Mouse (Mus musculus): ENCODE measurements at regions not wholly inside any gene's neighbourhood (a gene's known extent, or its start where the extent isn't known, plus 50 kb on each side); places are given as distances from the start of the nearest gene placed in this dataset.

DNA sequence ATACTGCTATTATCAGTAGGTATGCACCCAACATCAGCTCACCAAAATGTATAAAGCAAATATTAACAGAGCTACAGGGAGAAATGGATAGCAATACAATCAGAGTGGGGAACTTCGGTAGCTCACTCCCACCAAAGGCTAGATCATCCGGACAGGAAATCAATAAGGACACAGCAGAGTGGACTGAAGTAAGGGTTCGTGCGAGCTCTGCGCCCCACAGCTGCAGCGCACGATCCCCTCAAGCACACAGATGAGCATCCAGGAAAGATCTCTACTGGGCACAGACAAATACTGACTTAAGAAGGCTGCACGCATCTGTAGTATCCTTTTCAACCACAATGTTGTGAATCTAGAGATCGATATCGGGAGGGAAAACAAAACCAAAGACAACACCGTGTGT lies 517.5 kb upstream of the Adamts16 start:
- DNase-seq (ENCODE audit: low spot score in 2 of 2) = no peak

DNA sequence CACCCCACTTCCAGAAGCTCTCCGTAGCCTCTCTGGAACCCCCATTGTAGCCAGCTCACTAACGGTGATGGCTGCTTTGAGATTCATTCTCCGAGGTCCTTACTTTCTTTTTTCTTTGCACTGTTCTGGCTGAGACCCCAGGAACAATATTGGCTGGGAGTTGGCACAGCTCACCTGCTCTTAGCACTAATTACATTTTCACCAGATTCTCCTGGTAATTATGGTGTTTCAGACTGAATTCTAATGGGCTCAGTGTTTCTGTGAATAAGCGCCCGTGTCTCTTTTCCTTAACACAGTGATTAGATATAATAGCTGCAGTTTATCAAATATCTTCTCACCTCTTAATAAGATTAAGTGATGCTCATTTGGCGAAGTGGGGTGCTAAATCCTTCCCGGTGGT lies 509.2 kb upstream of the Adamts16 start:
- no peak for DNase-seq (ENCODE audit: low spot score in 2 of 2)

DNA sequence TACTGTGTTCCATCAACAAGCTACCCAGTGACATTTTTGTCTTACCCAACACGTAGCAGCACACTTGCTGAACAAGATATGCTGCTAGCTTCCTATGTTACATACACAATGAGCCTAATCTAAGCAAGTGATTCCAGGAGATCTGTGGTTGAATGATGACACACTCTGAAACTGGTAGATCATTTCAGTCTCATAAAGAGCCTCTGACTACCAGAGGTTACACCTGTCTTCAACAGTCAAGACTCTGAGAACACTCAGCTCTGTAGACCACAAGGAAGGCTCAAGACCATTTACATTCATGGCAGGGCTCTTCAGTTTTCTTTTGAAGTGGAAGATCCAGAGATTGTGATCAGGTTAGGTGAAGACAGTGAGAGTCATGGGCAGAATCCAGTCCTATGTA lies 501.3 kb upstream of the Adamts16 start:
- no peak for DNase-seq (ENCODE audit: low spot score in 2 of 2)

DNA sequence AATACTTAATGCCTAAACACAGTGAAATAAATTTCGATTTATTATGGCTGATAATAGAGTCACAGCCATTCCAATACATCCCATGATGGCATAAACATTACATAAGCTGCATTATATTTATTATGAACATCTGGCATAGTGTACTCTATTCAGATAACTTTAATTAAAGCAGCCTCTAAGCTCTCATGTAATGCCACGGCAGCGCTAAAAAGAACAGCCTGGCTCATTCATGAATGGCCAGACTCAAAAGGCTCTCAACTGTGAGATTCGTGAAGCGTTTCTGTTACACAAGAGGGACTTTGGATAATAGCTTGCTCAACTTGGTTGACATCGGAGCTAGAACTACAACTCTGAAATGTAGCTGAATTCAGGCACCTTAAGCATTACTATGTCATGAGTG lies 497.1 kb upstream of the Adamts16 start:
- DNase-seq (ENCODE audit: low spot score in 2 of 2) = no peak

DNA sequence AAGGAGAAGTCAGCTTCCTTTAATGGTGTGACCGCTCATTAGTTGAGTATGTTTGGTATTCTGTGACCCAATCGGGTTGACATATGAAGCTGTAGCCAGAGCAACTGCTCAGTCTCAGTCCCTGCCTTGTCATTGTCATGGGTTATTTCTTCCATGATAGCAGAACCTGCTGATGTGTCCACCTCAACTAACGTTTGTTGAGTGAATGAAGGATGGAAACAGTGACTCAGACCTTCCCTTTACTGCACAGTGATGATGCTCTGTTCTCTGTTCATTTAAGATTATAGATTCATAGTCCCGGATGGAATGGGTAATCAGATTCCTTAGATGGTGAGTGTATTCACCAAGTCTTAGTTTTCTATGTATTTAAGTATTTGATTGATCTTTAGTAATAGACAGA lies 493.3 kb upstream of the Adamts16 start:
- no peak for DNase-seq (ENCODE audit: low spot score in 2 of 2)

DNA sequence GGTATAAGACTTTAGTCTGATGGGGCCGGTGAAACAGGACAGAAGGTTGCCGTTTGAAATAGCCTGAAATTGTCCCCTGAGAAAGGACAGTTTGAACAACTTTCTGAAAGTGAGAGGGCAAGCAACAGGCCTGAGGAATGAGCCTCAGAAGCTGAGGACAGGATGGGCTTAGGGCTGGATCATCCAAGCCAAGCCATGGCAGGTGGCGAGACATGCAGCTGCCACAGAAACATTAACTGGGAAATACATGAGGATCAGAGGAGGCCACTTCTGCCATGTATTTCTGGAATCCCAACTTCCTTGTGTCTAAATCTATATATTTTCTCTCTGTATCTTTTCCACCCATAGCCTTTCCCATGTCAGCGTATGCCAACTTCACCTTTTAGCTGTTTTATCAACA lies 491.5 kb upstream of the Adamts16 start:
- DNase-seq (ENCODE audit: low spot score in 2 of 2) = no peak

DNA sequence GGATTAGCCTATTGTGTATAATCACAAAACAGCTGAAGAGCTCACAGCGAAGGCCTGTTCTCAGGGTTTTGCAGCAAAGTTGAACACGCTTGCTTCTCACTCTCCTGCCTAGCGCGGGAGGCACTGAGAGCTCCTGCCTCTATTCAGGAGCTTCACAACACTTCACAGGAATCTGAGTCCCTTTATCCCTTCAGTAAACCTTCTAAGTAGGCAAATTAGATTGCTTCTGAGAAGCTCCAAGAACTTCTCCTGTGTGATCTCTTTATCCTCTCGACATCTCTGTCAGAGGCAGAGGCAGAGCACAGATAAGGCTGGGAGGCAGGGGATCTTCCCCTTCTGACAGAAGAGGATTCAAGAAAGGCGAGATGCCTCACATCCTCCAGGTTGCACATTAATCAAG lies 488.7 kb upstream of the Adamts16 start:
- no peak for DNase-seq (ENCODE audit: low spot score in 2 of 2)

DNA sequence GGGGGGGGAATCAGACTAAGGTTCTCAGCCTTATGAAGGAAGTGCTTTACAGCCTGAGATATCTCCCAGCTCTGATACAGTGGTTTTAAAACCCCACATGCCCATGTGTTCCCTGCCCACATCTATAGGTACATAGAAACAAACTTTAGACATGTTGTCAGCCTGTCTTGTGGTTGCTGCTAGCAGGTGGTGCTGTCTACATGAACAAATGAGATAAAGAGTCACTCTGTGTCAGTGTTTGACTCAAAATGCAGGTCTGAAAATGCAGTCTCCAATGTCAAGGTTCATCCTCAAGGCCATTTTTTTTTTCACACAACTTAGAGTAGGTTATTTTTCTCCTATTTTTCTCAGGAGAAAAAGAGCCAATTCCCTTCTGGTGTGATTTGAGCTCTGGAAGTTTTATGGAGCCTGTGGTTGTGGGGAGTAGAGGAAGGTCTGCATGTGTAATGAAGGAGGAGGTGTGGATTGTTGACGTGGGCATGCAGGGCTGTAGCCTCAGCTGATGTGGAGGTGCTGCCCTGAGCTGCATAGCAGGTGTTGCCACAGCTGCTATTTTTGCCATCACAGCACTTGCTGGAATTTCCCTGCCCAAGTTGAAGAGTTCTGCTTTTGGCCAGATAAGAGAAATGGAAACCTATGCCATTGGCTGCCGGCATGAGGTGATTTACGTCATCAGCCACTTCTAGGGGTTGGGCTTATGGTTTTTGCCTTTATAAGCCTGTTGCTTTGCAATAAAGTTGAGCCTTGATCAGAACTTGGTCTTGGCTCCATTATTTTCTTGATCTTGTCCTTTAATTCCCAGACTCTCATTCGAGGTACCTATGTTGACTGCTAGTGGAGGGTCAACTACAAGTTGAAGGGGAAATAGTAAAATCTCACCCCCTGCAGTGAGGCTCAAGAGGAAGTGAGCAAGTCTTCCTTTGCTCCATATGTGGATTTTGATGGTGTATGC lies 486.5 kb upstream of the Adamts16 start:
- no peak for DNase-seq (ENCODE audit: low spot score in 2 of 2)

DNA sequence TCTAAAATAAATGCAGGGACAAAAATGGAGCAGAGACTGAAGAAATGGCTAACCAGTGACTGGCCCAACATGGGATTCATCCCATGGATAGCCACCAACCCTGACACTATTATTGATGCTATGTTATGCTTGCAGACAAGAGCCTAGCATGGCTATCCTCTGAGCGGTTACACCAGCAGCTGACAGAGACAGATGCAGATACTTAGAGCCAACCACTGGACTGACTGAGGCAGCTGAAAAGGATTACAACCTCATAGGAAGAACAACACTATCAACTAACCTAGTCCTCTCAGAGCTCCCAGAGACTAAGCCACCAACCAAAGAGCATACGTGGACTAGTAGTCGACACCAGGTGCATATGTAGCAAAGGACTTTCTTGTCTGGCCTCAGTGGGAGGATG lies 478.9 kb upstream of the Adamts16 start:
- DNase-seq (ENCODE audit: low spot score in 2 of 2) = no peak

DNA sequence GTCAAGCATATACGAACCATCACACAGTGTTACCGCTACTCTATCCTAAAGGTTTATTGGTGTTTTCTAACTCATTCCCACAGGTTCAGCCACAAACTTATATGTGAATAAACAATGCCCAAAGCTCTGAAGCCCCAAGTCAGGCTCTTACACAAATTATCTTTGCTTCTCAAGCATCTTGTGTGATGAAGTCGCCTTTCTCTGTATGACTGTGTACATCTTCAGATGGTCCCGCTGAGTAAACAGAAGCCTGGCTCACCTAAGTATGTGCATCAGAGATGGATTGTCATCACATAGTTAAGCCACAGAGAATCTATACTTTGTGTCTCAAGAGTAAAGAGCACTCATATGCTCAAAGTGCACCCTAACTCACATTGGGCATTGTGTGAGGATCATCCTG lies 462.3 kb upstream of the Adamts16 start:
- DNase-seq (ENCODE audit: low spot score in 2 of 2) = no peak

DNA sequence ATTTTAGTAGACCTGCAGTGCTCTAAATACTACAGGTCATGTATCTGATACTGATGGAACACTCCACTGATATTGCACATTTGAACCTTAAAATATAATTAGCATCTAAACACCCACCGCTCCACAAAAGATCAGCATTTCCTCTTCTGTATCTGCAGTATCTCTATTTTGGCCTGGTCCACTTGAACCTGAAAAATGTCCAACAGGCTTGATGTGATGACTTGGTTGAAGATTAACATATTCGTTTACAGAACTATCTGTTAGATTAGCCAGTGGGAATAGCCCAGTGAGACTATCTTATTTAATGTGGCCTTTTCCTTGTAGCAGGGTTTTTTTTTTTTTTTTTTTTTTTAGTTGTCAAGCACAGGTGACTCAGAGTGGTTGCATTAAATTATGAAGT lies 434.4 kb upstream of the Adamts16 start:
- DNase-seq (ENCODE audit: low spot score in 2 of 2) = no peak

DNA sequence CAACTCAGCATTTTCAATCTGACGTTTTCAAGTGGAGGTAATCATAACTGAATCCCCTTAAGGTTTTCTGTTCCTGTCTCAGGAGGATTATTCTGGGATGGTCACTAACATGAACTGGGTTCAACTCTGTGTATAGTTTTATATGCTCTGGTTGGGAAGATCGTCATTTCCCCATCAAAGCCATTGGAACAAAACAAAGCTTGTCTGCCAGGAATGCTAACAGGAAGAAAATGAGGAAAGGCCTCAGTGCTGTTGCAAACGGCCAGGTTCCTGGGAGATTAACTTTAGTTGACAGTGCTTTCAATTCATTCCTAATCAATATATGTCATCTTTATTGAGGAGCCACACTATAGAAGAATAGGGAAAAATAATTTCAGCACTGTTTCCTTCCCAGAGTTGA lies 432.5 kb upstream of the Adamts16 start:
- no peak for DNase-seq (ENCODE audit: low spot score in 2 of 2)

DNA sequence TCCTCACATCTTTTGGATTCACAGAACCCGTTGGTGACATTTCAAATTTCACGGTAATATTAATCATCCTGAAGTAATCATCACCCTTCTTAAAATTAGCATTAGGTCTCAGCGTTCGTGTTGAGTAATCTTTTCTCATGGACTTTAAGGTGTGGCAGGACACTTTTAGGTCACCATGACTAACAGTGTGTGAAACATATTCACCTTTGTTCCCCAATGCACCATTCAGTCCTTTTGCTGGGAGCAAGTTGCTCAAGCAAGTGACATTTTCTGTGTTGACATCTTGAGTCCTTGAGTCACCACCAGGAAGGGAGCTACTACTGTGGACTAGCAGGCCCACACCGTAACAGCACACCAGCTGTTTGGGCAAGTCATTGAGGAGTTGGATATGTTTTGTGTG lies 431.9 kb upstream of the Adamts16 start:
- DNase-seq (ENCODE audit: low spot score in 2 of 2) = no peak

DNA sequence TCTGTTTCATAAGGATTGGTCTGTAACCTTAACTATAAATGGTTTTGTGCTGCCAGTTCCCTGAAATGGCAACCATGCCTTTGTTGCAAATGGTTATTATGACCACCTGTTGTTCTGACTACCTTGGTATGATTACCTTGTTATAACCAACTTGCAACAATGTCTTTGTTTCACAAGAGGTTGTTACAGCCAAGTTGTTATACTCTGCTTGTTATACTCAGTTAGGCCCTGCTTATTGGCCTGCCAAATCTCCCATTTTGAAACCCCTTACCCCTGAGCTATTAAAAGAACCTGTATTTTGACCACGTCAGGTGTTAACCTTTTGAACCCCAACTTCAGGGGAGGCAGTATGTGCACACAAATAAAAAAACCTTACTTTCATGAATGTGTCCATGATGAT lies 431.5 kb upstream of the Adamts16 start:
- no peak for DNase-seq (ENCODE audit: low spot score in 2 of 2)

DNA sequence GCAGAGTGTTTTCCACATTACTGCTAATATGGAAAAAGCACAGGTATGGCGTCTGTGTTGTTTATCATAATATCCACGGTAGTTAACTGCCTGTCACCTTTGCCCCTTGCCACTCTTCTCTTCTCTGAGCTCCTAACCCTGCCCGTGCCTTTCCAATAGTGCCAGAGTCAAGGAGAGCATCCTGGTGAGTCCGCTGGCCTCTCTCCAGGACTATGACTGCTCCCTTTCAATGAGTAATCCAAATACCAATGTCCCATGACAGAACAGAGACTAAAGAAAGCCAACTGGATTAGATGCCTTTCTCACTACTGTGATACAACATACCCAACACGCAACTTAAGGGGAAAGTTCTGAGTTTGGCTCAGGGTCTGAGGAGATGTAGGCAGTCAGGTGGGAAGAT lies 430.8 kb upstream of the Adamts16 start:
- no peak for DNase-seq (ENCODE audit: low spot score in 2 of 2)

DNA sequence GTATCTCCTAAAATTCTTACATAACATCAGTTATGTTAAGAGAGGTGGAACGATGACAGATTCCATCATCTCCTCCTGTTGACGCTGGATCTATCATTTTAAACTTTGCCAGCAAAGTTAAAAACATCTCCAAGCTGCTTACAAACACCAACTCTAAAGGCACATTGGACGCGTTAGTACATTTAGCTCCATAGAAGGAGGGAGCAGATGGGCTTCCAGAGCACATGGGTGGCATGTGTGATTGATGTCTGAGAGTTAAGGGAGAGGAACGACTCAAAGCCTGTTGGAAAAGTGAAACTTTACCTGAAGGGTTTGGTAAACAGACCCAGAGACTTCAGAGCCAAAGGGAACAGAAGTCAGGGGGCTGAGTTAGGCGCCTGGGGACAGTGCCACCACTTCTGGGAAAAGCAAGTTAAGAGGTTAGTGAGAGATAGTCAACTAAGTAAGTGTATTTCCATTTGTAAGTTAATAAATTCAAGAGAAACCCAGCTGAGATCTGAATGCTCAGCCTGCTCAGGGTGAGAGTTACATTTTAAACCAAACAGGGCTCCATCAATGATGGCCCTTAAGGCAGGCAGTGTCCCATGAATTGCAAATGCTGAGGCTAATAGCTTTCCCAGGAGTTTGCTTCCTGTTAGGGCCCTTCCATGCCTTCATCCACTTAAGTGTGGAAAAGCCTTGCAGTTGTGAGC lies 430.3 kb upstream of the Adamts16 start:
- peak in 1 of 2 experiments; percentile 11 for DNase-seq (ENCODE audit: low spot score in 2 of 2)

DNA sequence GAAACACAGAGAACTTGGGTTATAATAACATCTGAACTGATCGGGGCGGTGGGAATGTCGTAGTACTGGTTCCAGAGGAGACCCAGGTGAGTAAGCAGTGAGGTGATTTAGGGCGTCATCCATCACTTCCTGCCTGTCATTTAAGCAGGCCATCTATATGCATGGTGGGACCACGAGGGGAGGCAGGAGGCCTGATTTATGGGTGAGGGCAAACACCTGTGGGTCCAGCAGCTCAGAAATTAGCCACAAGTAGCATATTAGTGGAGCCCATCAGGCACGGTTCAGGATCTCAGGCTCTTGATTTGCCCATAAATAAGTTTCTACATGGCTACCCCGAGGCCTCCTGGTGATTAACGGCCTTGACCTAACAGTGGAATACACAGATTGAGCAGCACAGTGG lies 428.8 kb upstream of the Adamts16 start:
- DNase-seq (ENCODE audit: low spot score in 2 of 2) = no peak

DNA sequence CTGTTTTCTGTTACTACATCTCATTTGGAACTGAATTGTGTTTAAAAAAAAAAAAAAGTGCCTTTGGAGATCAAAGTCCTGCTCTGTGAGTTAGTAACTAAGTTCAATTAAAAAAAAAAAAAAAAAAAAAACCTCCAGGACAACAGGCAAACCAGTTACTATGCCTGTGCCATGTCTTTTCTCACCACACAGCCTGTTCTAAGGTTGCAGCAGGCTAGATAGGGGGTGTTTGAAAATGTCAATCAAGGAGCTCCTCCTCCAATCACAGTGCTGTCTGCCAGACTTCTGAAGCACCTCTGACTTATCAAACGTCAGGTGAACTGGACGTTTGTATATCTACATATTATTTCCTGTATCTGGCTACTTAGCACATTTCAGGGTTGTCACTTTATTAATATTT lies 427.9 kb upstream of the Adamts16 start:
- DNase-seq (ENCODE audit: low spot score in 2 of 2) = no peak

DNA sequence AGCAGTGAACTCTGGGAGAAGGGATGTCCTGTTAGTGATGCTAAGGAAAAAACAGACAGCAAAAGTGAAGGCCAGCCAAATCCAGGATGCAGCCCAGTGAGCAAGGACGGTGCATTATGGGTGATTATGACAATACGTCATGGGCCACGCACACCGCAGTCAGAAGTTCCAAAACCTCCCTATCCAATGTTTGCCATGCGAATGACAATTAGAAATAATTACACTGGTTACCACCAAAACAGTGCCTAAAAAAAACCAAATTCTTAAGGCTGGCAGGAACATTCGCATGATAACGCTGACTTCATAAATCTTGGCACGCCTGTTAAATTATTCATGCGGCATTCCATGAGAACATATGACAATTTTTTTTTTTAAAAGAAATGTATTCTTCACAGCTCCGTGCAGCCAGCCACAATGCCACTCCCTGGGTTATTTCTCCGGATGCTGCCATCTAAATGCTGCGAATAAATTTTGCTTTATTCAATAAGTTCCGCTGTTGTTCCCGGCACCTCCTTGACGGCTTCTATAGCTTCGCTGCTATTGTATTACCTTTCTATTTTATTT lies 421.8 kb upstream of the Adamts16 start:
- DNase-seq (ENCODE audit: low spot score in 2 of 2) = no peak

DNA sequence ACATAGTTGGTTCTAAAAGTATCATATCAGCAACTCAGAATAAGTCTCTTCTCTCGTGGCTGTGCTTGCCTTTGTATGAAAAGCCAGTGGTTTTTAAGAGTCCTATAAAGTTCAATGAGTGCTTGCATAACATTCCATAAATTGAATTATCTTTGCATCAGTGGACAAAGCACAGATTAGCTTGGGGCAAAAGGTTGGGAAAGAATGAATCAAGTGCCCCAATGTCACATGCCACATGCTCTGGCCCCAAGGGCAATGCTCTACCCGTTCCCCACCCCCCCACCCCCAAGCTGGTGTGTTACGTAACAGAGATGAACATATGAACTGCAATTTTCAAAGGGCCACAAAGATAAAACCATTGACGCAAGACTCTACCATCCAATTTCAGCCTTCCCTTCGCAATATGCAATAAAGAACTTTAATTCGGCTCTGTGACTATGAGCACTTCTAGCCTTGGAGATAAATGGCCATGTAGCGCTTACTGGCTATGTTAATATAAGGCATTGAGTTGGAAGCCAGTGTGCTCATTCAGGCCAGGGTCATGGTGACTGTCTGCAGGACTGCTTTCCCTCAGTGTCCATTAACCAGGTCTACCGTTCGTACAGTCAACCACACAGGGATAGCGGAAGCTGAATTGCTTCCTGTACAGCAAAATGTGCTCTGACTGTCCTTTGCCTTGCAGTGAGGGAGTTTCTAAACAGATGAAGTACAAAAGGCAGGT lies 421.1 kb upstream of the Adamts16 start:
- DNase-seq (ENCODE audit: low spot score in 2 of 2) = no peak

DNA sequence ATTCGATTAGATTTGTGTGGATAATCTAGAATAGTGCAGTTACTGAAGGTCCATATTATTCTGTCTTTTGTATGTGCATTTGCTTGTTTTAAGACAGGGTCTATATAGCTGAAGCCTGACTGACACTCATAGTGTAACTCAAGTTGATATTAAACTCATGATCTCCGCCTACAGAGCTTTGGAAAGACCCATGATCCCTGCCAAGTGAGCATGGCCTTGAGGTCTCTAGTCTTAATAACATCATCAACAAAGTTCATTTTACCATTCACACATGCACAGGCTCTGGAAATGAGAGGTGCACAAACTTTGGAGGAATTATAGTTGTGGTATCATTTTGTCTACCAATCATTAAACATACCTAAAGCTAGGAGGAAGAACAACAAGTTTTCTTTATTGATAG lies 412.4 kb upstream of the Adamts16 start:
- no peak for DNase-seq (ENCODE audit: low spot score in 2 of 2)

Measured in frontal cortex, postnatal 36 days (tissue).